Mouse (Mus musculus) heart, postnatal 0 days (tissue): ENCODE data around the gene Nmrk1. TPM values are rescaled to one million over a fixed set of nuclear protein-coding genes. Genes with fewer than 3 reads are reported as not detected.

Experiments used
- ATAC-seq: fragments of 200-750 bp; cut with Nextera tagmentation; 2 replicates; pipeline ENCODE4 v1.8.0; 2017; ENCODE audit warnings: low read depth, moderate number of reproducible peaks, moderate library complexity; ENCODE audit not compliant: insufficient read depth
- DNase-seq: peaks from one replicate; pipeline ENCODE4 v3.0.0-alpha.2; 2016; ENCODE audit warnings: low spot score
- H3K27ac ChIP-seq: fragments of 300-500 bp; sonication (generic); 2 replicates; pipeline ENCODE4 v1.5.1; 2014; ENCODE audit warnings: low read depth, mild to moderate bottlenecking
- H3K27me3 ChIP-seq: fragments of 300-500 bp; sonication (generic); 2 replicates; pipeline ENCODE4 v1.6.1; 2014; ENCODE audit warnings: low read length, mixed read lengths; ENCODE audit not compliant: control insufficient read depth, insufficient read depth
- H3K36me3 ChIP-seq: fragments of 300-500 bp; sonication (generic); replicated peaks from 2 replicates; pipeline ENCODE4 v1.6.1; 2014; ENCODE audit warnings: low read length, mixed read lengths; ENCODE audit not compliant: control insufficient read depth, insufficient read depth
- H3K4me1 ChIP-seq: fragments of 300-500 bp; sonication (generic); 2 replicates; pipeline ENCODE4 v1.6.1; 2014; ENCODE audit warnings: antibody characterized with exemption; ENCODE audit not compliant: control insufficient read depth, insufficient read depth
- H3K4me2 ChIP-seq: fragments of 300-500 bp; sonication (generic); 2 replicates; pipeline ENCODE4 v1.6.1; 2014; ENCODE audit warnings: low read depth, mild to moderate bottlenecking, low read length, moderate library complexity
- H3K4me3 ChIP-seq: fragments of 300-500 bp; sonication (generic); 2 replicates; pipeline ENCODE4 v1.5.1; 2014; ENCODE audit warnings: low read depth, low read length
- H3K9ac ChIP-seq: fragments of 300-500 bp; sonication (generic); replicated peaks from 2 replicates; pipeline ENCODE4 v1.6.1; 2014; ENCODE audit warnings: low read depth, low read length, mixed read lengths
- H3K9me3 ChIP-seq: fragments of 300-500 bp; sonication (generic); replicated peaks from 2 replicates; pipeline ENCODE4 v1.6.1; 2016; ENCODE audit warnings: low read length; ENCODE audit not compliant: control insufficient read depth
- CTCF ChIP-seq: IDR thresholded peaks from 2 replicates; pipeline ENCODE4 v1.5.1; 2016; ENCODE audit warnings: antibody characterized with exemption, control low read depth, low read depth
- EP300 ChIP-seq: IDR thresholded peaks from 2 replicates; pipeline ENCODE4 v1.6.1; 2016; ENCODE audit warnings: antibody characterized with exemption, low read depth
- WGBS: fragments of 180-500 bp; shearing (Covaris S2); extraction: QIAGEN DNeasy Blood & Tissue Kit; methylation state at CpG from one replicate; pipeline ENCODE4 v1.1.7; 2014; 5-methylcytosine and 5-hydroxymethylcytosine counted together
- polyA plus RNA-seq: library from polyadenylated mRNA; unstranded; fragments of >200 nt; fragmentation: Nextera tagmentation; extraction: Ambion mirVana; gene quantifications from 2 replicates; pipeline ENCODE4 v1.2.1, GENCODE M21; 2015
- total RNA-seq: library from RNA; depleted of rRNA; stranded (reverse); fragments of >200 nt; gene quantifications from 2 replicates; pipeline ENCODE4 v1.2.3, GENCODE M21; 2014; ENCODE audit warnings: low replicate concordance

The Nmrk1 gene
- total and polyA plus RNA-seq, 2 experiments from 2014 or later, result 6.7 to 13.8 TPM

DNA sequence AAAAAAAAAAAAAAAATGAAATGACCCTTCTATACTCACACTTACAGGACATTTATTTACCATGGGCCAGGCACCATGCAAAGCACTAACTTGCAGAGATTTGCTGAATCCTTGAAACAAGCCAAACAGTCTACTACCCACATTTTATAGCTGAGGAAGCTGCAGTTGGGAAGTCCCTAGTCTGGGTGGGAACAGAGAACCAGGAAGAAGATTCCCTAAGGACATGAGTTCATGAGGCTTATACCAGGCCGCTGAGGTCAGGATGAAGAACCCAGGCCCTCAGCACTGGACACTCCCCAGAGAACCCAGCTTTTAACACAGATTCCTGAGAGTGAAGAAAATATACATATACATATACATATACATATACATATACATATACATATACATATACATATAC, 14.2 kb upstream of the Nmrk1 start:
- H3K4me3 ChIP-seq, result no peak overlapping the region
- no peak overlapping the region for H3K4me2 ChIP-seq
- WGBS, result 61% methylated on average over 1 of the region's 1 CpGs
- peaks cover 11% of the 10 kb centered on the region; the same call in 1 of the 2 replicates for H3K4me1 ChIP-seq
- no peaks in the 10 kb centered on the region for H3K9me3 ChIP-seq
- no peak overlapping the region for H3K9ac ChIP-seq
- TF ChIP-seq EP300, result no peak
- no peak for TF ChIP-seq CTCF
- H3K27me3 ChIP-seq, result no peaks in the 10 kb centered on the region
- no peaks in the 10 kb centered on the region for H3K36me3 ChIP-seq
- H3K27ac ChIP-seq, result no peak overlapping the region
- ATAC-seq, result no peak
- no peak for DNase-seq

DNA sequence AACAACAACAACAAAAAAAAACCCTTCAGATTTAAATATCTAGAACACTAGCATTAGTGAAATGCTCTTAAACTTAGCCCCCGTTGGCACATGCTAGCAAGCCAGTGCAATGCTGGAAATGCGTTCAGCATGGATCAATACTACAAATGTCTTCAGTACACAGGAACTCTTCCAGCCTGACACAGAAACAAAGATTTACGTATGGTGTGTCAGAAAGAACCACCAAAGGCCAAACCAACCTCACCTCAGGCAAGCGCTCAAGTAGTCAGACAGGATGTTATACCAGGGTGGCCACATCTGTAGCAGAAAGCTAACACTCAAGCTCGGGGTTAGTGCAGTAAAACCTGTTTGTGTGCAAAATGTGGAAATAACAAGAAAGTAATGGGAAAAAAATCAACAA, 12.7 kb upstream of the Nmrk1 start:
- Histone ChIP-seq H3K27ac (no peak overlapping the region; the same call in 1 of the 2 replicates), H3K4me2 (no peak overlapping the region)
- 79% methylated on average over 5 of the region's 5 CpGs for WGBS

DNA sequence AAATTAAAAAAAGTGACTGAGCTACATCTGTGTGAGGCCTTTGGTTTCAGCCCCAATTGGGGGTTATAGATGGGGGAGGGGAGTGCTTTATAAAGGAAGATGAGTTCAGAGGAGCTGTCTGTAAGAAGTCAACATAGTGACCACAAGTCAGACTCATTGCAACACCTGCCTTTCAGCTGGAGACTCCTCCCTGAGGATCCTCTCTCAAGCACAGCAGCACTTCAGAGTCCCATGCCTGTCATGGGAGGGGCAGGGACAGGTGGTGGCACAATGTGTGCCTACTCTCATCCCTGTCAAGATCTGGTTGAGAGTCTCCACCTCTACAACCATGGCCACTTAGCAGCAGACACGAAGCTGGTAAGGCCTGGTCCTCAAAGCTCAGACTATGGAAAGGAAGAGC, 12.1 kb upstream of the Nmrk1 start:
- H3K4me3 ChIP-seq, result no peak overlapping the region
- no peaks in the 10 kb centered on the region for H3K36me3 ChIP-seq
- H3K27me3 ChIP-seq, result no peaks in the 10 kb centered on the region
- ATAC-seq, result no peak
- 78% methylated on average over 1 of the region's 1 CpGs for WGBS
- no peak for DNase-seq
- no peak for TF ChIP-seq EP300
- TF ChIP-seq CTCF, result no peak
- H3K9ac ChIP-seq, result no peak overlapping the region
- no peak overlapping the region; the same call in 1 of the 2 replicates for H3K27ac ChIP-seq
- no peak overlapping the region for H3K4me2 ChIP-seq
- no peaks in the 10 kb centered on the region for H3K9me3 ChIP-seq
- H3K4me1 ChIP-seq, result 0 out of 2 replicates have a peak, but pooled peaks cover 7% of the 10 kb centered on the region

More for the DNA sequence above, 12.7 kb upstream of the Nmrk1 start:
- DNase-seq (no peak), ATAC-seq (no peak)
- peaks cover 7% of the 10 kb centered on the region; the same call in 1 of the 2 replicates for H3K4me1 ChIP-seq
- H3K9me3 ChIP-seq, result no peaks in the 10 kb centered on the region
- no peaks in the 10 kb centered on the region for H3K36me3 ChIP-seq
- TF ChIP-seq EP300 (no peak), CTCF (no peak)
- no peak overlapping the region for H3K9ac ChIP-seq
- no peak overlapping the region for H3K4me3 ChIP-seq
- no peaks in the 10 kb centered on the region for H3K27me3 ChIP-seq

DNA sequence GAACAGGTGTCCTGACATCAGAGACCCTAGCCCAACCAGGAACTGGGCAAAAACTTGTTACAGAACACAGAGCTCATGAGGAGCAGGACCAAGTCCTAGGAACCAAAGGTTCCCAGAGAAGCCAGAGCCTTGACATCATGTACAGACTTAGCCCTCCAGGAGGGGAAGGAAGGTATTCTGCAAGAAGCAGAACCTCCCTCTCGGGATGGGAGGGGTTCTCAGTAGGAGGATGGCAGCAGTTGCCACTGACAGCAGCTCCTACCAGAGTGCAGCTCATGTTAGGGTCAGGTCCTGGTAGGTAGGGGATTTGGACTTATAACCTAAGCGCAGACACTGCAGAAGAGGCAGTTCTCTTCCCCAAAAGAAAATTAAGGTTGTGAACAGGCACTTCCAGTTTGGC, 7.9 kb upstream of the Nmrk1 start:
- H3K9me3 ChIP-seq, result no peaks in the 10 kb centered on the region
- H3K27ac ChIP-seq, result no peak overlapping the region
- TF ChIP-seq EP300, result no peak
- TF ChIP-seq CTCF, result no peak
- no peaks in the 10 kb centered on the region for H3K4me1 ChIP-seq
- DNase-seq, result no peak
- H3K27me3 ChIP-seq, result no peaks in the 10 kb centered on the region
- H3K4me2 ChIP-seq, result no peak overlapping the region
- no peak overlapping the region for H3K4me3 ChIP-seq
- no peaks in the 10 kb centered on the region for H3K36me3 ChIP-seq
- no peak for ATAC-seq
- whole genome bisulfite sequencing, result 69% methylated on average over 2 of the region's 2 CpGs
- no peak overlapping the region for H3K9ac ChIP-seq

GRCm38 (mm10) chr19:18629589-18629988, 2.2 kb upstream of the Nmrk1 start:
- no peak for ATAC-seq
- no peak for DNase-seq
- Histone ChIP-seq H3K9ac (peak overlapping the region; percentile 65; the same call in 1 of the 2 replicates), H3K4me1 (peaks cover 14% of the 10 kb centered on the region), H3K36me3 (no peaks in the 10 kb centered on the region), H3K9me3 (no peaks in the 10 kb centered on the region), H3K27me3 (no peaks in the 10 kb centered on the region), H3K4me3 (peak overlapping the region; percentile 78; the same call in 1 of the 2 replicates), H3K4me2 (peak overlapping the region; percentile 63), H3K27ac (peak overlapping the region; percentile 89; the same call in 1 of the 2 replicates)
- WGBS, result 70% methylated on average over 1 of the region's 1 CpGs
- TF ChIP-seq EP300 (no peak), CTCF (no peak)
